Mouse (Mus musculus) 3T3-L1 (cell line): Measurements from ENCODE around the gene Lipt1.

Experiments used
- DNase-seq: peaks from one replicate; pipeline ENCODE4 v3.0.0-alpha.2; 2015; ENCODE audit warnings: low read depth, low spot score

Gene Lipt1

DNA sequence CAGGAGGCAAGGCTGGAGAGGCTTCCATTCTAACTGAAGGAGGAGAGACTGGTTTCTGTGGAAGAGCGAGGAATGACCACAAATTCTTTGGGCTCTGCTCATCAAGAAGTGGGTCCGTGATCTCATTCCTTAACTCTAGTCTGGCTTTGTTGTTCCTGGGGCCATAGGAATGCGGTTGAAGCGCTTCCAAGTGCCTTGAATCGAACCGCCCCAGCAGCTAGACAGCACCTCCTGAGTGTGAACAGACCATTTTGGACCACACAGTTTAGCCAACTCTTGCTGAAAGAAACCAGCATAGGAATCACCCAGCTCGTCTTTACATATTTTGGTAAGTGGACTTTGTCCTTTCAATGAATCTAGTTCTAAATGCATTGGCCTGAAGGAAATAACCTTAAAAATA lies at the start of gene Lipt1:
TSS of gene Lipt1 (plus strand) at position 35 of the 400 bp plus-strand sequence.
- peak; percentile 95 for DNase-seq

DNA sequence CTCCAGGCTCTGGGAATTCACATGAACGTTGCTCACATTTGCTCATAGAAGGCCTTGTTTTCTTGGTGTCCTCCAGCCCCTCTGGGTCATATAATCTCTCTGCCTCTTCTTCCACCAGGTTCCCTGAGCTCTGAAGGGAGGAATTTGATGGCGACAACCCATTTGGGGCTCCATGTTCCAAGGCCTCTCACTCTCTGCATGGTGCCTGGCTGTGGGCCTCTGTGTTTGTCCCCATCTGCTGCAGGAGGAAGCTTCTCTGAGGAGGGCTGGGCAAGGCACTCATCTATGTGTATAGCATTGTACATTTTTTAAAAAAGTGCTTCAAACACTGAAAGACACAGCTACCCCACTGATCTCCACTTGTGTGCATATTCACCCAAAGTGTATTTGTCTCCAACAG lies 39.9 kb upstream of the Lipt1 start:
- no peak for DNase-seq

DNA sequence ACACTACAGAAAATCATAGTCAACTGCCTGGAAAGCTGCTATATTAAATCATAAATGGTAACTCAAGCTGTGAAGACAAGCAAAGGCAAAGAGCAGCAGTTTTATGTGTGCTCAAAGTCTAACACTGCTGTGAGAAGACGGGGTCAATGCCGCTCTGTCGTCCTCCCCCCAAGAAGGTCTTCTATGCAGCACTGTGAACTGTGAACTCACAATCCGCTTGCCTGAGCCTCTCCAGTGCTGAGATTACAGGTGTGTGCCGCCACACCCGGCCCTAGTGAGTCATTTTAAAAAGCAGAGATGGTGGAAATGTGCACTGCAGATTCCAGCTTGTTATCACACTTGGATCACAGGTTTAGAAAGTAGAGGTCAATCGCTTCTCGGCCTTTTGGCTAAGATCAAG lies 24.7 kb upstream of the Lipt1 start:
- DNase-seq, result no peak

- DNase-seq, result no peak
Measured at GRCm38 (mm10) chr1:37850696-37851095, 20.8 kb upstream of the Lipt1 start.

DNA sequence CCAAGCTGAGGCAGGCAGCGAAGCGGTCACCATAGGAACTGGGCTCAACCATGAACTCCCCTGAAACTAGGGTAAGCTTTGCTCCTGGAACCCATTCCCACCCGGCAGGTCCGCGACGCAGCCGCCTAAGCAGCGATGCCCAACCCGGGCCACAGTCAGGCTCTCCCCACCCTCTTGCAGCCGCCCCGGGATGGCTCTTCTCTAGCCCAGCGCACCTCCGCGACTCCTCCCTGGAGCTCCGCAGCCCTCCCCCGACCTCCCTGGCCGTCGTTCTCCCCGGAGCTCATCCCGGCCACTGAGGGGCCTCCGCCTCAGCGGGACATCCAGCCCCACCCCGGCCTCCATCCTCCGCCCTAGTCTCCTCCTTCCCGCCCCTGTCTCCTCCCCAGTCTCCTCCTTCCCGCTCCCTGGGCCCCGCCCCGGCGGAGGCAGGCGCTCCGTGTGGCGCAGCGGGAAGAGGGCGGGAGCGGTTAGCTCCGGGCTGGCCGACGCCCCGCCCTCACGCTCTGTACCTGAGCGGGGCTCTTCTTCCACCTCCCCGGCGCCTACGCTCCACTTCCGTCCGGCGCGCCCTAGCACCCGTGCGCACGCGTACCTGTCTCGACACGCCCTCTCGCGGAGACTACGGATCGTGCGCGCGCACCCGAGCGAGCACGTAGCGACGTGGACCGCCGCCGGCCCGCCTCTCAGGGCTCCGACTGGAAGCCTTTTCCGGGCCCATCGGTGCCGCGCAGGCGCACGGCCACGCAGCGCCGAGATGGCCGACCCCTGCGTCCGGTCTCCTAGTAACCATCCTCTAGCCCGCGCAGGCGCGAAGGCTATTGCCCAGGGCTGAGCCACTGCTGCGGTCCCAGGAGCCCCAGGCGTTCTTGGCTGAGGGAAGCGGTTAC lies 6.8 kb upstream of the Lipt1 start:
- peak; percentile 98 for DNase-seq

- DNase-seq, result no peak
Measured at GRCm38 (mm10) chr1:37865401-37866215, 5.9 kb upstream of the Lipt1 start.

DNA sequence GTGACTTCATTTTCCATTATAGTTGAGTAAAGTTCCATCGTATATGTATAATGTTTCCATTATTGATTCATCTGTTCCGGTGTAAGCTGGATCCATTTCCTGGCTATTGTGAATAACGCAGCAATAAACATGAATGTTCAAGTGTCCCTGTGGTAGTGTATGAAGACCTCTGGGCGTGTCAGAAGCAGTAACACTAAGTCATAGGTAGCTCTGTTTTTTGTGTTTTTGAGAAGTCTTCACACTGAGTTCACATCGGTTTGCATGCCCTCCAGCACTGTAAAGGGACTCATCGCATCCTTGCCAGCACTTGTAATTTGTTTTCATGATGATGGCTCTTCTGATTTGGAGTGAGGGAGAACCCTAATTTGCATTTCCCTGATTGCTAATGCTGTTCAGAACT lies 5.3 kb upstream of the Lipt1 start, which contains the start of gene Tsga10:
TSS of gene Tsga10 (minus strand) at position 144 of the 400 bp plus-strand sequence.
- DNase-seq, result no peak

- DNase-seq, result peak; percentile 85
Measured at GRCm38 (mm10) chr1:37867056-37867455, 4.5 kb upstream of the Lipt1 start.

GRCm38 (mm10) chr1:37867684-37868322 lies 3.7 kb upstream of the Lipt1 start:
- no peak for DNase-seq

GRCm38 (mm10) chr1:37868640-37869039 lies 2.9 kb upstream of the Lipt1 start:
- no peak for DNase-seq

DNA sequence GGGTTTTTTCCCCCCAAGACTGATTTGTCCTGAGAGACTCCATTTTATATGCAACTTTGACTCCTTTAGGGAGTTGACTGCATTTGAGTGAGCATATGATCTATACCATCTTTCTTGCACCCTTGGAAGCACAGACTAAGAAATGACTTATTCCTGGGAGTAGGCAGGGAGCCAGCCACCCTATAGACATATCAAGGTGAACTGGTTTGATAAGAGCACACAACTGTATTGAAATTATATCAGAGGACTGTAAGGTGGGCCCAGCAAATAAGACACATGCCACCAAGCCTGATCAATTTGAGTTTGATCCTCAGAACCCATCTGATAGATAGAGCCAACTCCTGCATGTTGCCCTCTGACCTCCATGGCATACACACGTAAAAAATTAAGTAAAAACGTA lies 2.2 kb upstream of the Lipt1 start:
- DNase-seq, result no peak

DNA sequence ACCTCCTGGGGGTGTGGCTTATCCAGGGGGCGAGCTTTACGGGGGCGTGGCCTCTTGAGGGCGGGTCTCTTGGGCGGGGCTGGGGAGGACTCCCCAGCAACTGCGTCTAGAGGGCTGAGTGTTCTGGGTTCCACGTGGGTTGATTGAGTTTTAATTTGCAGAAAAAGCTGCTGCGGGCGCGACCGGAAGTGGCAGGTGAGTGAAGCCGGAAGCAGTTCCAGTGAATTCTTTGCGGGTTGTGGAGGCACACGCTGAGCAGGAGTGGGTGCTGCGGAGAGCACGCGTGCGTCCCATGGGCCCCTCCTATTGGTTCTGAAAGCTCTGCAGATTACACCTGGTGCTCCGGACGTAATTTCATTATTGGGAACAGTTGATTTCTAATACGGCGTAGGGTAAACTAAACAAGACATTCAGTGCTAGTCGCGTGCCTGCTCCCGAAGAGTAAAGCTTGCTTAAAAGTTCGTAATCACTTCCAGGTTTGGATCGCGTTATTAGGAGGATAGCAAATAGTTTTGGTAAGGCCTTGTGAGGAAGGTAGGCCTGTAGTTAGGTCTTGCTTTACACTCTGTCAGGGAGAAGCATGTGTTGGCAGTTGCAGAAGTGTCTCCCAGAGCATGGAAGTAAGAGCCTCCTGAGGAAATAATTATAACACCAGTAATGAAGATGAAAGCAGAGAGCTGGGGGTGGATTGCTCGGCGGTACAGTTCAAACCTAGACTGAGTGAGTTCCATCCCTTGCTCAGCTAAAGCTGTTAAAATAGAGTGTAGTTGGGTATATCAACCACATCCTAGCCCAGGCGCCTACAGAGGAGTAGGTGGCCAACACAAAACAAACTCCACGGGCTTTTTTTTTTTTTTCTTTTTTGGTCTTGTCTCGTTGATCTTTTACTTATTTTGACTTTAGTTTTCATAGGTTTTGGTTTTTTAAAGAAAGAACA lies 861 bp downstream of the Lipt1 start:
- peak; percentile 91 for DNase-seq

DNA sequence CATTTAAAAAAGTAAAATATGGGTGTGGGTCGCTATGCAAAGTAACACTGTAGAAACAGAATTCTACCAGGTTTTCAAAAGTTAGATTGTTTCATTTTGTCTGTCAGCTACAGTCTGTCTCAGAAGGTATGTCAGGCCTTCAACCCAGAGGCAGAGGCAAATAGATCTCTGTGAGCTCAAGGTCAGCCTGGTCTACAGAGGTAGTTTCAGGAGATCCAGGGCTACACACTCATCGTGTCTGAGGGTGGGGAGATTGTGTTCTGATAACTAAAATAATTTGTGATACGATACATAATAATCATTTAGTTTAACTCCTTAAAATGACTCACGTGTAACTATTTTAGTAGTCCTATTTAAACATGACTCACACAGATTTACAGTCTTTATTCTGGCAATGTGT lies 1.6 kb downstream of the Lipt1 start:
- DNase-seq, result peak; percentile 39

- no peak for DNase-seq
Measured at GRCm38 (mm10) chr1:37877736-37878460, 6.4 kb downstream of the Lipt1 start.

DNA sequence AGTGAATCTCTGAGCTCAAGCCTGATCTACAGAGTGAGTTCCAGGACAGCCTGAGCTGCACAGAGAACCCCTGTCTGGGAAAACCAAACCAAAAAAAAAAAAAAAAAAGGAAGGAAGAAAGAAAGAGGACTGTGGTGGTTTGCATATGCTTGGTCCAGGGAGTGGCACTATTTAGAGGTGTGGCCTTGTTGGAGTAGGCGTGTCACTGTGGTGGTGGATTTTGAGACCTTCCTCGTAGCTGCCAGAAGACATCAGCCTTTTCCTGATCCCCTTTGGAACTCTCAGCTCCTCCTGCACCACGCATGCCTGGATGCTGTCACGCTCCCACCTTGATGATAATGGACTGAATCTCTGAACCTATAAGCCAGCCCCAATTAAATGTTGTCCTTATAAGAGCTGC lies 11.9 kb downstream of the Lipt1 start:
- DNase-seq, result no peak

- DNase-seq, result peak; percentile 69
Measured at GRCm38 (mm10) chr1:37884451-37884850, 12.9 kb downstream of the Lipt1 start.

DNA sequence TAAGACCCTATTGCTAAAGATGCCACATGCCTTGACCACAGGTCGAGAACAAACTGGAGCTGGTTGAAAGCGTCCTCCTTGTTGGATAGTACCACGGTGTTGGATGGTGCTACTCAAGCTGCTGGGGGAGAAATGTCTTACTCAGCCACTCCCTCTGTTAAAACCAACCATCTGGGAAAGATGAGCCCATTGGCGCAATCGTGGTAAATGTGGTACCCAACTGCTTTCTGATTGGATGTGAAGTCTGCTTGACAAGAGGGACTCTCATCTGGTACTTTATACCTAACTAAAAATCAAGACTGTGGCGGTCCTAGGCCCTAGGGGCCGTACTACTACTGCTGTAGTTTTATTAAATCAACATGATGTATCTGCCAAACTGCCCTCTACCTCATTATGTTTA lies 17.7 kb downstream of the Lipt1 start:
- peak; percentile 15 for DNase-seq

DNA sequence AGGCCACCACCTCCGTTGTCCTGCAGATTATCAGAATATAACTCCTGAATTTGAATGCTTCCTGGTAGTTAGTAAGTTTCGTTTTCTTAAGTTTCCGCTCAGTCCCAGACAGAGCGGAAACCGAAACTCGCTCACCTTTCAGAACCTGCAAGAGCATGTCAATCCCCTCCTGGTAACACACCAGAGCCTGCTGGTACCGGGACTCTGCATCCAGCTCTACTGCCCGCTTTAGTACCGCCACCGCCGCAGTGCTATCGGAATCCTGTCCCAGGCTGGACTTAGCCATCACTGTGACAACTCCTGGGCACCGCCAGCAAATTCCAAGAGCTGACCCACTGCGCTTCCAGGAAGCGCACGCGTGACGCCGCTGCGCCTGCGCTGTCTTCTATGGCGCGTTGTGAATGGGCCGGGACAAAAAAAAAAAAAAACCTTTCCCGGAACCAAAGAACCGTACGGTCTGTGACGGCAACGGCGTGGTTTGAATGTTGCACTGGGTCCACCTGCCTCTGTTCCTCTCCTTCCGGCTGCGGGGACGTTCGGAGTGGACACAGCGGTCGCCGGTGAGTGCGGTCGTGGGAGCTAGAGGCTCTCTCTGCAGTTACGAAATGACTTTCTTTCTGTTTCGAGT lies 18.6 kb downstream of the Lipt1 start, which contains the start of the genes Mitd1 and Mrpl30:
TSS of gene Mitd1 (minus strand) at position 387 of the 628 bp plus-strand sequence.
TSS of gene Mrpl30 (plus strand) at position 453 of the 628 bp plus-strand sequence.
- peak; percentile 94 for DNase-seq

DNA sequence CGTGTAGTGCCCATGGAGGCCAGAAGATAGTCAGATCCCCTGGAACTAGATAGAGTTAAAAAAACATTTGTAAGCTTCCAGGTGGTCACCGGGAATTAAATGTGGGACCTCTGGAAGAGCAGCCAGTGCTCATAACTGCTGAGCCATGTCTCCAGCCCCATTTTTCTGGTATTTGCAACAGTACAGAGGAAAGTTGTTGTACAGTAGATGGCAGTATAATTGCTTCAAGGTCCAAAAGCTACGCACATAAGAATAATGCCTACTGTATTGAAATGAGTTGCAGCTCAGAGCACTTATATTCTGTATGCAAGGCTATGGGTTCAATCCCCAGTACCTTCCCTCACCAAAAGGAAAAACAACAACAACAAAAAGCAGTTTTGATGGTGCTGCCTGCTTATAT lies 19.9 kb downstream of the Lipt1 start:
- peak; percentile 70 for DNase-seq

DNA sequence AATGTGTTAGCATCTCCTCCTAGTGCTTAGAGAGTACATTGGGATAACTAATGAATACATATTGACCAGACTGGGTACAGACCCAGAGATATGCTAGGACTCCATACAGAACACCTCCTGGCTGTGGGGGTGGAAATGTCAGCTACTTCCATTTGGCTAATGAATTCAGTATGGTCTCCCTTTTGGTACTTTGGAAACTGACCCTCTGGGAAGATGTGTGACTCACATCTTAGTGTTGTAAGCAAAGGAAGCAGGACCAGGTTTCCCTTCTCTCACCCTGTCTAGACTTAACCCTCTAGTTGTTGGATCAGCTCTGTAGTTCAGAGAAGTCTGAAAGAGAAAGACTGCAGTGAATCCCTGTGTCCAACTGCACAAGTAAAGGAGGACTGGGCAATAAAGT lies 23.1 kb downstream of the Lipt1 start:
- peak; percentile 52 for DNase-seq
